Mouse (Mus musculus) liver, embryonic 13.5 days (tissue): Measurements from ENCODE around the gene Fbxl19. TPM values are rescaled to one million over a fixed set of nuclear protein-coding genes. Genes with fewer than 3 reads are reported as not detected.
"Not testable (repeated sequence)": the region's sequence is repeated elsewhere in the genome, so short reads cannot be mapped to it uniquely, and the experiment has no call there.

Source experiments
- ATAC-seq: fragments of 200-750 bp; cut with Nextera tagmentation; 2 replicates; pipeline ENCODE4 v1.8.0; 2017; ENCODE audit warnings: low read depth, mild to moderate bottlenecking, moderate number of reproducible peaks, moderate library complexity
- DNase-seq: peaks from one replicate; pipeline ENCODE4 v3.0.0; 2022
- H3K27ac ChIP-seq: fragments of 300-500 bp; sonication (generic); 2 replicates; pipeline ENCODE4 v1.5.1; 2015; ENCODE audit warnings: moderate library complexity, mild to moderate bottlenecking, inconsistent platforms
- H3K27me3 ChIP-seq: fragments of 300-500 bp; sonication (generic); 2 replicates; pipeline ENCODE4 v1.6.1; 2015; ENCODE audit warnings: mild to moderate bottlenecking, inconsistent platforms
- H3K36me3 ChIP-seq: fragments of 300-500 bp; sonication (generic); 2 replicates; pipeline ENCODE4 v1.6.1; 2015; ENCODE audit warnings: mild to moderate bottlenecking, inconsistent platforms
- H3K4me1 ChIP-seq: fragments of 300-500 bp; sonication (generic); replicated peaks from 2 replicates; pipeline ENCODE4 v1.6.1; 2015; ENCODE audit warnings: inconsistent platforms
- H3K4me2 ChIP-seq: fragments of 300-500 bp; sonication (generic); 2 replicates; pipeline ENCODE4 v1.6.1; 2015; ENCODE audit warnings: inconsistent platforms, mild to moderate bottlenecking, moderate library complexity
- H3K4me3 ChIP-seq: fragments of 300-500 bp; sonication (generic); replicated peaks from 2 replicates; pipeline ENCODE4 v1.5.1; 2015; ENCODE audit warnings: mild to moderate bottlenecking, inconsistent platforms
- H3K9ac ChIP-seq: fragments of 300-500 bp; sonication (generic); 2 replicates; pipeline ENCODE4 v1.6.1; 2015; ENCODE audit warnings: mild to moderate bottlenecking, inconsistent platforms
- H3K9me3 ChIP-seq: fragments of 300-500 bp; sonication (generic); replicated peaks from 2 replicates; pipeline ENCODE4 v1.6.1; 2016; ENCODE audit warnings: inconsistent platforms
- WGBS: fragments of 180-500 bp; shearing (Covaris S2); methylation state at CpG from one replicate; pipeline ENCODE4 v1.1.7; 2015; ENCODE audit not compliant: insufficient replicate concordance; 5-methylcytosine and 5-hydroxymethylcytosine counted together
- polyA plus RNA-seq: library from polyadenylated mRNA; unstranded; fragments of >200 nt; fragmentation: Nextera tagmentation; extraction: Ambion mirVana; gene quantifications from 2 replicates; pipeline ENCODE4 v1.2.1, GENCODE M21; 2015

Fbxl19 gene
- polyA plus RNA-seq, 1 experiment from 2014 or later = 3.3 TPM

DNA sequence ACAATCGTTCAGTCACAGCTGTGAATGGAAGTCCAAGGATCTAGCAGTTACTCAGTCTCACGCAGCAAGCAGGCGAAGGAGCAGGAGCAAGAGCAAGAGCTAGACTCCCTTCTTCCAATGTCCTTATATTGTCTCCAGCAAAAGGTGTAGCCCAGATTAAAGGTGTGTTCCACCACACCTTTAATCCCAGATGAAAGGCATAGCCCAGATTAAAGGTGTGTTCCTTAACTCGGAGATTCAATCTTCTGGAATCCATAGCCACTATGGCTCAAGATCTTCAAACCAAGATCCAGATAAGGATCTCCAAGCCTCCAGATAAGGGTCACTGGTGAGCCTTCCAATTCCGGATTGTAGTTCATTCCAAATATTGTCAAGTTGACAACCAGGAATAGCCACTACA, 12.3 kb upstream of the Fbxl19 start, which contains the start of gene Ctf2:
Ctf2 (minus strand) TSS at position 101 of the 400 bp plus-strand sequence.
- H3K4me1 ChIP-seq, H3K9ac ChIP-seq, DNase-seq, H3K27me3 ChIP-seq, H3K4me3 ChIP-seq, H3K27ac ChIP-seq, H3K9me3 ChIP-seq, H3K36me3 ChIP-seq, ATAC-seq, H3K4me2 ChIP-seq: not testable (repeated sequence)
- no CpG with 5 or more reads among the region's 5 CpGs for WGBS

DNA sequence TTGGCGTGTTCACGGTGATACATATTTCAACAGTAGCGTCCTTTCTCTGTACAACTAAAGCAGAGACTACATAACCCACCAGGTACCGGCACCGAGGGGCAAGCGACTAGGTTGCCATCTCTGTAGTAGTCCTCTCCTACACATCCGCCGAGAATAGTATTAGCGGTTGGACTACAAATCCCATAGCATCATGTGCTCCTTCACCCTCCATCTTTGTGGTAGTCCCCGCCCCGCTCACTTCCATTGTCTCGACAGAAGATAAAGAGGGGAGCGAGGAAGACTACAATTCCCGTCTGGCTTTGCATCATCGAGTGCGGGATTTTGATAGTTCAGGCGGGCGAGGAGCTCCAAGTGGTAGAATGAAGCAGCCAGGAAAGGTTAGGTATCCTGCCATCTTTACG, 908 bp downstream of the Fbxl19 start:
- Histone ChIP-seq H3K27ac (peak overlapping the region; percentile 84), H3K27me3 (no peaks in the 10 kb centered on the region), H3K4me2 (peak overlapping the region; percentile 98), H3K9ac (peak overlapping the region; percentile 78), H3K9me3 (no peaks in the 10 kb centered on the region), H3K4me3 (peak overlapping the region; percentile 70), H3K4me1 (peaks cover 37% of the 10 kb centered on the region), H3K36me3 (peaks cover 24% of the 10 kb centered on the region)
- DNase-seq (peak; percentile 84), ATAC-seq (peak; percentile 81)
- under 1% methylated on average over 19 of the region's 19 CpGs for WGBS

DNA sequence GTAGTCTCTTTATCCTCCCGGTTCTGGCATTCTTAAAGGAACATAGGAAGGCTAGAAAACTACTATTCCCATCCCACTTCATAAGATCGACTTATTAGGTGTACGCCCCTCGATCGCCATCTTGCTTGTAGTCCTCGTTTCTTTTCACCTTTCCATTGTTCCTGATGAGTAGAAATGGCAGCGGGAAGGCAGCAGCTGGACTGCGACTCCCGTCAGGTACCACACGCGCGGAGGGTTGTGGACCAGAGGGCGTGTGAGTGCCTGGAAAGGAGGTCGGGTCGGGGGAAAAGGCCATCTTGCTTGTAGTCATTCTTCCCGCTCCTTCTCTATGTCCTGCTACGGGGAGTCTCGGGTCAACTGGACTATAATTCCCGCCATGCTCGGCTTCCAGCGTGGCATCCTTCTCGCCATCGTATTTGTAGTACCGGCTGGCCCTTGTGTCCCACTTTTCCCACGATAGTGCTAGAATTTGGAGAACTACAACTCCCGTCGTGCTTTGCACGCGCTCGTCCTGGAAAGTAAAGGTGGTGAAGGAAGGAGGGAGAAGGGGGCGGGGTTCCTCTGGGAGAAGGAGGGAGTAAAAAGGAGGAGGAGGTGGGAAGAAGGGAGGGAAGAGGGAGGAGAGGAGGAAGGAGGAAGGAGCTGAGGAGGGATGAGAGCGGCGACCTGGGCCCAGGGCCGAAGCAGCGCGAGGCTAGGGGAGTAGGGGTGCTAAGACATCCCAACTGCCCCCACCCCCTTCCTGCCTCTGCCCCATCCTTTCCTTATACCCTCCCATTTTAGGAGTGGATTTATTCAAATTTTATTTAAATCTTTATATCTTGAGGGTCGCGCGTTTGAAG, 1.5 kb downstream of the Fbxl19 start:
- DNase-seq (peak; percentile 71), ATAC-seq (peak; percentile 64)
- Histone ChIP-seq H3K27ac (peak overlapping the region; percentile 84), H3K27me3 (no peaks in the 10 kb centered on the region), H3K4me3 (peak overlapping the region; percentile 70), H3K9ac (peak overlapping the region; percentile 78), H3K9me3 (no peaks in the 10 kb centered on the region), H3K4me2 (peak overlapping the region; percentile 98), H3K36me3 (peaks cover 31% of the 10 kb centered on the region), H3K4me1 (peaks cover 37% of the 10 kb centered on the region)
- WGBS = under 1% methylated on average over 39 of the region's 39 CpGs

DNA sequence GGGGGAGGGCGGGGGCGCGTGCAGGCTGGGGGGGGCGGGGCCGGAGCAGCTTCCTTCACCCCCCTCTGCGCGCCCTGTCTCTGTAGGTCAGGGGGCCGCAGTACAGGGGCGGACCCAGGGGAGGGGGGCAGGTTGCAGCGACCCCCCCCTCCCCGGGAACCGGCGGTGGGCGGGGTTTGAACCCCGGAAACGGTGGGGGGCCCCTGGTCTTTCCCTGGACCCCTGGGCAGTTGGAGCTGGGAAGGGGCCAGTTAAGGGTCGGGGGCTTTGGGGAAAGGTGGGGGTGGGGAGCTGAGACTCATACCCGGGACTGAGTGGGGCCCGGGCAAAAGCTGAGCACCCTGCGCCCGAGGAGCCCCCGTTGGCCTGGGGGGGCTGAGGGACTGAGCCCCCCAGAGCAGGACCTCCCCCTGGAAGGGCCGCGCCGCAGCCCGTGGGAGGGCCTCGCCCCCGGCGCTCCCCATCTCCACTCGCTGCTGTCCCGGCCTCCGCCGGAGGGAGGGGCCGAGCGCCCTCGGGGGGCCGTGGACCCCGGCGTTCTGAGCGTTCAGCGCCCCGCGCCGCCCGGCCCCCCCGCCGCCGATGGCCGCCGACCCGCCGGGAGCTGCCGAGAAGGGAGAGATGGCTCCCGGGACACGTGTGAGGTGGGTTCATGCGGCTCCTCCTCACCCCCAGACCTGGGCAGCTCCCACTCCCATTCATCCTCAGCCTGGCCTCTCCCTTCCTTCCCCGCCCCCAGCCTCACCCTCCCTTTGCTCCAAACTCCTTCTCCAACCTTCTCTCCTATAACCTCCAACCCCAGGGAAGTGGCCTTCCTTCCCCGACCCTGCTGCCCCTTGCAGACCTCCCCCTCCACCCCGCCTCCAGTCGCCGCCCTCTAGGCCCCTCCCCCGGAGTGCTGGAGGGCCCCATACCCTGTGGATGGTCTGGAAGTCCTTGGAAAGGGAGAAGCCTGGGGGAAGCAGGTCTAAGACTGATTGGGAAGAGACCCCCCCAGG, 2.5 kb downstream of the Fbxl19 start:
- peak; percentile 4 for ATAC-seq
- 2% methylated on average over 59 of the region's 62 CpGs for WGBS
- H3K9ac ChIP-seq = peak overlapping the region; percentile 78

DNA sequence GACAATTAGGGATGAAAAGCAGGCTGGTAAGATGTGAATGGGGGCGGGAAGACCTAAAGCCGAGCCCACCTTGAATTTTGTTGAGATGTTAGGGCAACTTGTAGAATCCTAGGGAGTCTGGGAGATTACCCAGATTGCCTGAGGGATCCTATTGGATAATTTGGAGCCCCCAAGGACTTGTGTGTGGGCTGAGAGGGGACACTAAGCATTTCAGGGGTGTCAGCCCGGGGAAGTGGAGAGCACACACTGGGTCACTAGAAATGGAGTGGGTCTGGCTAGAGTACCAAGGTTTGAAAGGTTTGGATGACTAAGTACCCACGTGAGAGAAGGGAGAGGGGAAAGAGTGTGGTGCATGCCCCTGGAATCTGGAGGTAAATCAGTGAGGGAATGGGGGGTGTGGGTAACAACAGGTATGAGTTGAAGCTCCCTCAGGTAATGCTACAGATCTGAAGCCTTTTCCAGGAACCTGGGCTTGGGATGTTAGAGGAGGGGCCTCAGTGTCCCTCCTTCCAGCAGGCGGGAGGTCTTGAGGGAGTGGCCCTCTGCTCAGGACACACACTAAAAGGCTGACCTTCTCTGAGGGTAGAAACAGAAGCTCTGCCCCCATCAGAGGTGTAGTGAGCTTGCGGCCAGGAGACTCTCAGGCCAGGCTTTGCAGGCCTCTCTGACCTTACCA, 3.4 kb downstream of the Fbxl19 start:
- 70% methylated on average over 6 of the region's 6 CpGs for WGBS
- peak overlapping the region; percentile 98 for H3K4me2 ChIP-seq
- no peak overlapping the region for H3K27ac ChIP-seq
- DNase-seq (no peak), ATAC-seq (no peak)
- H3K9ac ChIP-seq = no peak overlapping the region
- peaks cover 37% of the 10 kb centered on the region for H3K4me1 ChIP-seq
- peak overlapping the region; percentile 70 for H3K4me3 ChIP-seq
- no peaks in the 10 kb centered on the region for H3K9me3 ChIP-seq
- peaks cover 47% of the 10 kb centered on the region for H3K36me3 ChIP-seq
- H3K27me3 ChIP-seq = no peaks in the 10 kb centered on the region

More for the DNA sequence above, 2.5 kb downstream of the Fbxl19 start:
- H3K4me3 ChIP-seq = peak overlapping the region; percentile 70
- peaks cover 37% of the 10 kb centered on the region for H3K4me1 ChIP-seq
- no peaks in the 10 kb centered on the region for H3K9me3 ChIP-seq
- peaks cover 40% of the 10 kb centered on the region for H3K36me3 ChIP-seq
- H3K27ac ChIP-seq = peak overlapping the region; percentile 84
- DNase-seq = no peak
- no peaks in the 10 kb centered on the region for H3K27me3 ChIP-seq
- H3K4me2 ChIP-seq = peak overlapping the region; percentile 98

DNA sequence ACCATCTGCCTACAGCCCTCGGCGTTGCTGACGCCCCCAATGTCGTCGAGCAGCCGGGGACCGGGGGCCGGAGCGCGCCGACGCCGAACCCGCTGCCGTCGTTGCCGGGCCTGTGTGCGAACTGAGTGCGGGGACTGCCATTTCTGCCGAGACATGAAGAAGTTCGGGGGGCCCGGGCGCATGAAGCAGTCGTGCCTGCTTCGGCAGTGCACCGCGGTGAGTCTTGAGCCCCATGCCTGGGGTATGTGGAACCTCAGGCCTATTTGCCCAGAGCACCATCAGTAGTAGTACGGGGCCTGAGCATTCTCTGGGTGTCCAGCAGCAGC, 3.9 kb downstream of the Fbxl19 start:
- peaks cover 37% of the 10 kb centered on the region for H3K4me1 ChIP-seq
- ATAC-seq (no peak), DNase-seq (no peak)
- no peaks in the 10 kb centered on the region for H3K27me3 ChIP-seq
- H3K4me2 ChIP-seq = no peak overlapping the region
- WGBS = 90% methylated on average over 28 of the region's 28 CpGs
- no peak overlapping the region for H3K27ac ChIP-seq
- H3K9ac ChIP-seq = no peak overlapping the region
- H3K4me3 ChIP-seq = no peak overlapping the region
- no peaks in the 10 kb centered on the region for H3K9me3 ChIP-seq
- H3K36me3 ChIP-seq = peaks cover 49% of the 10 kb centered on the region

DNA sequence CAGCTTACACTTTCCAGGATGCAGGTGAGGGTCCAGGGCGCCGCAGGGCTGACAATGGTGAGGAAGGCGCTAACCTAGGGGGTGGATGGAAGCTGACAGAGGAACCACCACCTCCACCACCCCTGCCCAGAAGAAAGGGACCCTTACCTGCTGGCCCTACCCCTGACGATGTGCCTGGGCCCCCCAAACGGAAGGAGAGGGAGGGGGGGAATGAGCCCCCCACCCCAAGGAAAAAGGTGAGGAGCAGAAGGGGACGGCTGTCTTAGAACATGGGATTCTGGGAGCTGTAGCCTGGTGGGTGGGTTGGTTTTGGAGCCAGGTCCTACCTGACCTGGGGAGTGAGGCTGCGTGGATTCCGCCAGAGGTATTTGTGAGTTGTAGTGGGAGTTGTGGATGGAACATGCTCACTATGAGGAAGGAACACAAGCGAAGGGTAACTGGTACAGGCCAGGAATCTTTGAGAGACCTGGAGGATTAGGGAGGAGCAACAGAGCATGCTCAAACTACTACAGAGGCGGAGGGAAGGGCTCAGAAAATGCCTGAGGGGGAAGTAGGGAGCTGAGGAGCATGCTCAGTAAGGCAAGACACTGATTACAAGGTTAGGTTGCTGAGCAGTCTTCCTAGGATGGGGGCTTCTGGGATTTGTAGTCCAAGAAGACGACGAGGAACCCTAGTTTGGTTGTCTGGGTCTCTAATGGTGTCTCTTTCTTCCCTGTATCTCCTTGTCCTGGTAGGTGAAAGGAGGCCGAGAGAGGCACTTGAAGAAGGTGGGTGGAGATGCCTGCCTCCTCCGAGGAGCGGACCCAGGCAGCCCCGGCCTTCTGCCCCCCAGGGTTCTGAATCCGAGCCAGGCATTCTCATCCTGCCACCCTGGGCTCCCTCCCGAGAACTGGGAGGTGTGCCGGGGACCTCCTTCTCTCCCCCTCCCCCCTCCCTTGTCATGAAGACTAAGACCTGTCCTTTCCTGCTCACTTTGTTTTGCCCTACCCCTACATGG, 6.1 kb downstream of the Fbxl19 start:
- no peak for DNase-seq
- H3K9me3 ChIP-seq = no peaks in the 10 kb centered on the region
- 80% methylated on average over 19 of the region's 19 CpGs for WGBS
- no peak overlapping the region for H3K4me2 ChIP-seq
- peaks cover 22% of the 10 kb centered on the region for H3K4me1 ChIP-seq
- H3K27me3 ChIP-seq = no peaks in the 10 kb centered on the region
- H3K9ac ChIP-seq = no peak overlapping the region
- H3K27ac ChIP-seq = no peak overlapping the region
- no peak overlapping the region for H3K4me3 ChIP-seq
- ATAC-seq = no peak
- H3K36me3 ChIP-seq = peaks cover 58% of the 10 kb centered on the region

DNA sequence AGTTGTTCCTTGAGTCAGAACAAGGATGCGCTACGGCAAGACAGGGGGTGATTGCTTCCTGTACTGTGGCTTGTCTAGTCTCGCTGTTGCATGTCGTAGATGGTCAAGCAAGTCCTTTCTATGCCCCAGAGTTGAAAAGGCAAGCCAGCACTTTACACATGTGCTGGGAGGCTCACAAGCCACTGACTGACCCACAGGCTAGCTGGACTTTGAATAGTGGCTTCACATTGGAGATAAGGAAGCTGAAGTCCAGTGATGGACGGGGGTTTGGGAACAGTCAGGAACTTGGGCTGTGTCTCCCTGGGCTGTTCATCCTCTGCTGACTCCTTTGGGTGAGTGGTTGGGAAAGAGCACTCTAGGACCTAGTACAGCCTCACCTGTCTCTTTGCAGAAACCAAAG, 7.3 kb downstream of the Fbxl19 start:
- no peak overlapping the region for H3K9ac ChIP-seq
- peaks cover 59% of the 10 kb centered on the region for H3K36me3 ChIP-seq
- H3K9me3 ChIP-seq = no peaks in the 10 kb centered on the region
- H3K4me1 ChIP-seq = peaks cover 16% of the 10 kb centered on the region
- no peak overlapping the region for H3K4me3 ChIP-seq
- H3K27ac ChIP-seq = 0 out of 2 replicates have a peak overlapping the region, but pooled peaks have one; percentile 3
- 87% methylated on average over 5 of the region's 5 CpGs for WGBS
- DNase-seq (no peak), ATAC-seq (no peak)
- H3K4me2 ChIP-seq = no peak overlapping the region
- no peaks in the 10 kb centered on the region for H3K27me3 ChIP-seq

DNA sequence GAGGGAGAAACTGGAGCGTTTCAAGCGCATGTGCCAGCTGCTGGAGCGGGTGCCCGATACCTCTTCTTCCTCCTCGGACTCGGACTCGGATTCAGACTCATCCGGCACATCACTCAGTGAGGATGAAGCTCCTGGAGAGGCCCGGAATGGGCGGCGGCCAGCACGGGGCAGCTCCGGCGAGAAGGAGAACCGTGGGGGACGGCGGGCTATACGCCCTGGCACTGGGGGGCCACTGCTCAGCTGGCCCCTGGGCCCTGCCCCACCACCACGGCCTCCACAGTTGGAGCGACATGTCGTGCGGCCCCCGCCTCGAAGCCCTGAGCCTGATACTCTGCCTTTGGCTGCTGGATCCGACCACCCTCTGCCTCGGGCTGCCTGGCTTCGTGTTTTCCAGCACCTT, 7.7 kb downstream of the Fbxl19 start:
- DNase-seq (no peak), ATAC-seq (no peak)
- H3K4me2 ChIP-seq = no peak overlapping the region
- H3K36me3 ChIP-seq = peaks cover 59% of the 10 kb centered on the region
- H3K9me3 ChIP-seq = no peaks in the 10 kb centered on the region
- H3K9ac ChIP-seq = no peak overlapping the region
- H3K27ac ChIP-seq = no peak overlapping the region
- no peaks in the 10 kb centered on the region for H3K27me3 ChIP-seq
- H3K4me3 ChIP-seq = no peak overlapping the region
- H3K4me1 ChIP-seq = peaks cover 11% of the 10 kb centered on the region
- WGBS = 89% methylated on average over 27 of the region's 27 CpGs

DNA sequence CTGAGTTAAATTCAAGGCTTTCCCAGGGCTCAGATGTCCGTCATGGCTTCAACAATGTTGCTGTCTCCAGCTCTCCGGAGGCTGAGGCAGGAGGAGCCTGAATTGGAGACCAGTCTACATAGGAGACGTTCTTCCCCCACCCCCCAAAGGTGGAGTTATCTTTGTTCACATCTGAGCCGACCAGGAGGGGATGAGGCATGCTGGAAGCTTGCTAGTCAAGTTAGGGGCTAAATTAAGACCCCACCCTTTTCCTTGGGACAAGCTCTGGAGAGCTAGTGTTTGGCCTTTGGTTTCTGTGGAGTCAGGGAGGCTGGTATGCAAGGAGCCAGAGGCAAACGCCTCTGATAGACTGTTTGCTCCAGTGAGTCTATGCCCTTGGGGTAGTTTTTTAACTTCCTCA, 8.8 kb downstream of the Fbxl19 start:
- H3K9ac ChIP-seq = no peak overlapping the region
- no peak overlapping the region for H3K4me3 ChIP-seq
- 0 out of 2 replicates have a peak, but pooled peaks cover under 1% of the 10 kb centered on the region for H3K4me1 ChIP-seq
- no peak overlapping the region for H3K4me2 ChIP-seq
- DNase-seq (no peak), ATAC-seq (no peak)
- no peaks in the 10 kb centered on the region for H3K9me3 ChIP-seq
- H3K27me3 ChIP-seq = no peaks in the 10 kb centered on the region
- WGBS = 51% methylated on average over 5 of the region's 5 CpGs
- H3K27ac ChIP-seq = no peak overlapping the region
- H3K36me3 ChIP-seq = peaks cover 58% of the 10 kb centered on the region
